Mouse (Mus musculus) left cerebral cortex, adult 8-10 months (tissue): ENCODE measurements around the gene Slc25a22. TPM values are rescaled to one million over a fixed set of nuclear protein-coding genes. Genes with fewer than 3 reads are reported as not detected.

Experiments
- DNase-seq, 2 experiments: peaks; one replicate each; pipeline ENCODE4 v3.0.0; 2022; ENCODE audit warnings: low spot score in 2 of 2
- total RNA-seq, 4 experiments: library from RNA; stranded (reverse); gene quantifications; 2 replicates each; pipeline ENCODE4 v1.2.4; 2022

The Slc25a22 gene
- 100 to 1,000 TPM; 245 to 266 (median 253) TPM for total RNA-seq

GRCm38 (mm10) chr7:141437178-141438120 lies at the start of gene Slc25a22:
Gene Slc25a22, minus strand, starts transcription at chr7:141437892.
- peak; percentile 71 to 72 for DNase-seq

GRCm38 (mm10) chr7:141487141-141487540 lies 49.4 kb upstream of the Slc25a22 start:
- DNase-seq: no peak

GRCm38 (mm10) chr7:141486239-141486638 lies 48.5 kb upstream of the Slc25a22 start:
- DNase-seq: no peak

- DNase-seq: no peak
These were observed 47.9 kb upstream of the Slc25a22 start for GRCm38 (mm10) chr7:141485606-141486005.

- no peak for DNase-seq
These were observed 47.5 kb upstream of the Slc25a22 start for GRCm38 (mm10) chr7:141485186-141485585.

- no peak for DNase-seq
These were observed 46.8 kb upstream of the Slc25a22 start for GRCm38 (mm10) chr7:141484186-141485120.

- no peak for DNase-seq
These were observed 45.5 kb upstream of the Slc25a22 start for GRCm38 (mm10) chr7:141483114-141483653.

- DNase-seq: no peak
These were observed 44.9 kb upstream of the Slc25a22 start for GRCm38 (mm10) chr7:141482531-141483024.

GRCm38 (mm10) chr7:141481498-141482401 lies 44.1 kb upstream of the Slc25a22 start:
- DNase-seq: no peak

GRCm38 (mm10) chr7:141480842-141481497 lies 43.3 kb upstream of the Slc25a22 start:
- DNase-seq: no peak

GRCm38 (mm10) chr7:141478270-141478748 lies 40.6 kb upstream of the Slc25a22 start:
- DNase-seq: no peak

GRCm38 (mm10) chr7:141477578-141478269 lies 40.0 kb upstream of the Slc25a22 start:
- DNase-seq: no peak

- DNase-seq: no peak
These were observed 39.3 kb upstream of the Slc25a22 start for GRCm38 (mm10) chr7:141476981-141477370.

- no peak for DNase-seq
These were observed 38.7 kb upstream of the Slc25a22 start for GRCm38 (mm10) chr7:141476226-141476980.

- DNase-seq: no peak
These were observed 38.1 kb upstream of the Slc25a22 start for GRCm38 (mm10) chr7:141475805-141476158.

- peak; percentile 76 to 79 for DNase-seq
These were observed 37.5 kb upstream of the Slc25a22 start, which contains the start of the genes Polr2l and Tspan4 for GRCm38 (mm10) chr7:141475011-141475804. Gene Polr2l, minus strand, starts transcription at chr7:141475132. Gene Tspan4, plus strand, starts transcription at chr7:141475240.

- DNase-seq: no peak
These were observed 36.5 kb upstream of the Slc25a22 start for GRCm38 (mm10) chr7:141474160-141474559.
